Mouse (Mus musculus) monocyte, adult 5-6 weeks (primary cell): ENCODE measurements at regions not wholly inside any gene's neighbourhood (a gene's known extent, or its start where the extent isn't known, plus 50 kb on each side); places are given as distances from the start of the nearest gene placed in this dataset.

Experiments used
- ATAC-seq: fragments of 153-309, 156-312 bp; replicated peaks from 2 replicates; pipeline ENCODE4 v1.8.0; 2017; ENCODE audit warnings: mild to moderate bottlenecking; ENCODE audit not compliant: low TSS enrichment, insufficient number of reproducible peaks, severe bottlenecking, poor library complexity, low FRiP score

DNA sequence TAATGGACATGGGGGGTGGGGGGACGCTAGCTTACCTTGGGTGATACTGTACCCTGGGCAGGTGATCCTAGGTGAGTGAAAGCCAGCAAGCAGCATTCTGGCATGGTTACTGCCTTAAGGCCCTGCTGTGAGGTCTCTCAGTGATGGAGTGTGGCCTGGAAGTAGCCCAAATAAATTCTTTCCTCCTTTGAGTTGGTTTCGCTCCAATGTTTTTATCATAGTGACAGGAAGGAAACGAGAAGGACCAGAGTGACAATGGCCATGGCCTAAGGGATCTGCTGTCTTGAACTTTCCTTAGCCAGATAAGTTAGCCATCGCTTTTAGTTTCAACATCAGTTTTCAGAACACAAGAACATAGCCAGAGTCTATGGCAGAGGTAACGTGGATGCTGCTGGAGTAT, 282.7 kb downstream of the Cxcl12 start:
- ATAC-seq = no peak

DNA sequence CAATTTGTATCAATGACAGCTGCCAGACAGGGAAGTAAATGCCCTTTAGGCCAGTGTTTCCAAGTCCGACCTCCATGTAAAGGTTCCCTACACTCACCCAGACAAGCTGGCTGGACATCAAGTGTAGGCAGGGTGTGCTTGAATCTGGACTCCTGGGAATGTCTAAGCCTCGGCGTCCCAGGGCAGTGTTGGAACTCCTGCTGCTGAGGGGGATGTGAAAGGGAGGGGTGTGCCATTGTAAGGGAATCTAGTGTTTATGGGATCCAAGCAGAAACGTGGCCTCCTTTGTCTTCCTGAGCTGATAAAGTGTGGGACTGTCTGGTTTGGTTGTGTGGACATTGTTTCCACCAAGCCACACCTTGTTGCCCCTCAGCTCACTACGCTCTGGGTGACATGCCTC, 291.9 kb downstream of the Cxcl12 start:
- ATAC-seq = no peak

DNA sequence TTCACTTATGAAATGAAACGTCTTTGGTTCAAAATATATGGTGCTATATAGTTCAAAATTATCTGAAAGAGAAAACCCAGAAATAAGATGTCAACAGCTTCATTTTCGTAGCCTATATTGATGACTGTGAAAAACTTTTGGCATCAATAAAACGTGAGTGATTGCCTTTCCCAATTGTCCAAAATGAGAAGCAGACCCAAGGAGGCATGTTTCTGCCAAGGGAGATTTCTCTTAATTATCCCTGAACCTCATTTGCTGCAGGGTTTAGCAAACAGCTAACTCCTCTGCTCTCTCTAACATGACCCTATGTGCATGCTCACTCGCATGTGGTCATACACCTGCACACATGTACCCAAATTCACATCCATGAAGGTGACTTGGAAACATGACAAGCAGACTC, 296.8 kb downstream of the Cxcl12 start:
- no peak for ATAC-seq

DNA sequence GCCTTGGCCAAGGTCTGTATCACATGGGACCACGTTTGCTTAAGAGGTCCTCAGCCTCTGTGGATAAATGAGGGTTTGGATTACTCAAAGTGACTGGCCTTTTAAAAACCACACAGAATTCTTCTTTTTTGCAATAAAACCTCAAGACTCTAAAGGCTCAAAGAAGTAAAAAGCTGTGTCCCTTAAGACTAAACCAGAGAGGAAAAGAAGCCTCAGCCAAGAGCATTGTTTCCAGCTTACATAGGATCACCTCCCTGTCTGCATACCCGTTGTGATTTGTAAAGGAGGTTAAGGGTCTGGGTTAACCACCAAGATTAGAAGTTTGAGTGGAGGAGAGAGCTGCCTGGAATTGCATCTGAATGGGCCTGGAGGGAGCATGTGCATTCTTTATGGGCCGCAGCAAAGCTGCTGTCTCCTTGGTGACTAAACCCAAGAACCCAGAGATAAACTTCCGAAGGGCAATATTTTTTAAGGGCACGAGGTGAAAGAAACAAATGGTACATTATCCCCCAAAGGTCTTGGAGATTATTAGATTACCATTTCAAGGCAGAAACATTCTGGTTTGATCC, 297.4 kb downstream of the Cxcl12 start:
- ATAC-seq = no peak

DNA sequence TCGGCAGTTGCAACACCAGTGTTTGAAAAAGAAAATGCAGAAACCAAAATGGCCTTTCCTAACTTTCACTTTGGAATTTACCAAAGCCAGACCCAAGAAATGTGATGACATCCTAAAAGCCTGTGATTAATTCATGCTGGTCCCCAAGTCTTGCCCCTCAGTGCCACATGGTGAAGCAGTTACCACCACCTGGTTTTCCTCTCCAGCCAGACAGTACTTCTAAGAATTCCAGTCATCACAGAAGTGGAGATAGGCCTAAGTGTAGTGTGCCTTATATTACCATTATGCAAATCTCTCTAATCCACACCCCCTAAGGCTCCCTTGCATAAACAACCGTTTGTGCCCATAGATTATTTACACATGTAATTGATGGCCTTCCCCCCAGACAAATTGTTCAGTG, 311.0 kb downstream of the Cxcl12 start:
- ATAC-seq = no peak

DNA sequence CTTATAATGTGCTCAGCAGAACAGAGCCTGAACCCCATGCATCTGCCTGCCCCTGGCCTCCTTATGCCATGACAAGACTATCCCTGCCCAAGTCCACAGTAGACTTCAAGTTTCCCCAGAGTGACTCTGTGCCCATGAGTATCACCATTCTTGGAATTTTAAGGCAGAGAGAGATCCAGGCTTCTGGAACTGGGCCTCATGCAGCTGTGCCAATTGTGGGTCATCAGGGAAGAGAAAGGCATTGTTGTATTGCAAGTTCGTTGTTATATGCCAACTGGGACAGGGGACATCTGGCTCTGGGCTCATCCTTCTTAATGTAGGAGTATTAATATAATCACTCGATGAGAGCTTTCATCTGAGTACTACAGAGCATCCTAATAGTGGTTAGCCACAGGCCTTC, 312.1 kb downstream of the Cxcl12 start:
- no peak for ATAC-seq

DNA sequence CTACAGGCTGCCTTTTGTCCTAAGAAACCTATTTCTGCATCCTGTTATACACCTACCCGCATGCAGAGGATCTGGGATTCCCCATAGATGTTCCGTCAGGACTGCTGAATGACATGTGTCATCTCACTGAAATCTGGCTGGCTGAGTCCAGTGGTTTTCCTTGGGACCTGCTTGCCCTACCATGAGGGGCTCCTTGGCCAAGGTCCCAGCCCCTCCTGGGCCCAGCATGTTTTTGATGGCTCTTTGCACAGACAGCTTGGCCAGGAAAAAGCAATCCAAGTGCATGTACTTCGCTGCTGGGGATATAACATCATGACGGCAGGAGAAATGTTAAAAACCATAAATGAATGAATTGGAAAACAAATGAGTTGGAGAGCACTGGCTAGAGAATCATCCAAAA, 320.8 kb downstream of the Cxcl12 start:
- no peak for ATAC-seq

DNA sequence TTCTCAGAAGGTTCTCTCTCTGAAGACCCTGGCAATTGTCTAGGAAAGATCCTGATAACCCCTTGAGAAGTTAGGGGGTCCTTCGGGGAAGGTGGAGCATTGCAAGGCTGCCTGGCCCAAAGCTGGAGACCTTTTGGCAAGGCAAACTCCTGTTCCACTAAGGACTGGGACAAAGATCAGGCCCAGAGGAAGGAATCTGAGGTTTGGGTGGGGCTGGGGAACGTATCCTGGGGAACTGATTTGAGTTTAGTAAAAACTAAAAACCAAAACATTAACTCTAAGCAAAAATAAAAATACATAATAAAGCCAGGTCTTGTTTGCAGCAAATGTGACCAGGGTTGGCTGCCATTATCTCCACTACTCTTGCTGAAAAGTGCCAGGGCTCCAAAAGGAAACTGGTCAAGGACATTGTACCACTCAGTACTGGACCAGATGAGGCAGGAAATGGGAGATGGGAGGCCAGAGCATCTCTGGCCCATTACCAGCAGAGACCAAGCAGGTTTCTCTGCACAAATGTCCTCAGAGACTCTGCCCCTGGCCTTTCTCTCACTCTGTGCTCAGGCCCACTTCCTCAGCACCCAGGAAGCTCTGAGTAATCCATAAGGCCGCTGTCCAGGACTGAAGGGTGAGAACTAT, 321.5 kb downstream of the Cxcl12 start:
- no peak for ATAC-seq

DNA sequence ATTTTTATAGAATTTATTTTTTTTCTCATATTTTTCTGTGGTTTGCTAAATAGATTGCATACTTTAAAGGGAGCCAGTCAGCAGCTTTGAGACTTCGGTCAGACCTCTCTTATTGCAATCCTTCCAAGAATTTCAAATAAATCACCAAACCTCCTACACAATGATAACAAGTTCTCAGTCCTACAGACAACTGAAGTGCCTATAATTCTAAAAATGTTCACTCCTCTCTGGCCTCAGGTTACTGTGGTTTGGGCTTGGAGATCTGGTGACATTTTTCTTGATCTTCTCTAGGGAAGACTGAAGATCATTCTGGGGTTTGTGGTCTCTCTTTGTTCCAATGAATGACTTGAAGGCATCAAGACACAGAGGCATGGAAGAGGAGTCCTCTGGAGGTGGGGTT, 326.6 kb downstream of the Cxcl12 start:
- ATAC-seq = no peak

DNA sequence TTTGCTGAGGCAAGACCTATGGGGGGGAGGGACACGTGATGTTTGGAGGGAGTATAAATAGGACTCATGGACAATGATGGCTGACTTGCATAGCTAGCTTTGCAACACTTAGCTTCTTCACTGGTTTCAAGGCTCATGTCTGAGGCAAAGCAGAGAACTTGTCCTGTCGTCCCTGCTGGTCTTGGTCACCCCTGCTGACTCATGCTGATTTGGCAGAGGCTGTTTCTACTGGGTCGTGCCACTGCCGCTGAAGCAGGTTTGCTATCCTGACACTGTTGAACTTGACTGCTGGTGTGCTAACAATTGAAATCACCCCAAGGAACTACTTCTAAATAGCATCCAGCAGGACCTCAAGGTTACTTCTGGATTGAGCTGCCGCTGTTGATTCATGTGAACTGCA, 329.0 kb downstream of the Cxcl12 start:
- ATAC-seq = no peak

DNA sequence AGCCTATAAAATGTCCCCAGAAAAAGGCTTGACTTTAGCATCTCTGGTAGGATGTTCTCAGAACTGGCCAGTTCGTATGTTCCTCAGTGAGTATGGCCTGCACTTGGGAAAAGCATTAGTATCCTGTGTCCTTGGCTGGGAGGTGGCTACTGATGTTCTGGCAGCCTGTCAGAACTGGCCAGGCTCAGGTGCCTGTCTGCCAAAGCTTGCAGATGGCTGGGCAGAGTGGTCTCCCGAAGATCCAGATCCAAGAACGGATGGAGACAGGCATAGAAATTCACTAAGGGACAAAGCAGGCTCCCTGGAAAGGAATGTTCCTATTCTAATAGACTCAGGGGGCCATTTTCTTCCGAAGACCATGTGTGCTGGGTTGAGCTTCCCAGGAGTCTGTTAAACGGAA, 329.6 kb downstream of the Cxcl12 start:
- ATAC-seq = no peak

DNA sequence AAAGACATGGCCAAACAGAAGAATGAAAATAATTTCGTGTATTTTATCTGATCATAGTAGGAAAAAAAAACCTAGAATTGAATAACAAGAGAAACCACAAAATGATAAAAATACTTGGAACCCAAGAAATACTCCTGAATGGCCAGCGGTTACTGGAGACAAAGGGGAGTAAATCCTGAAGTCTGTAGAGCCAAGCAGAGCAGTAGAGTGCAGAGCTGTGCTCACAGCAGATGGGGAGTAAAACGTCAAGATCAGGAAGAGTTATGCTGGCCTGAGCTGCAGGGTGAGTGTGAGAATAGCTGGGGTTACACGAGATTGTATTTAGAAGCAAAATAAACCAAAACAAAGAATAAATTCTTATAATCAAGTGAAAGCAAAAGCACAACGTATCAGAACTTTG, 334.0 kb downstream of the Cxcl12 start:
- ATAC-seq = no peak

DNA sequence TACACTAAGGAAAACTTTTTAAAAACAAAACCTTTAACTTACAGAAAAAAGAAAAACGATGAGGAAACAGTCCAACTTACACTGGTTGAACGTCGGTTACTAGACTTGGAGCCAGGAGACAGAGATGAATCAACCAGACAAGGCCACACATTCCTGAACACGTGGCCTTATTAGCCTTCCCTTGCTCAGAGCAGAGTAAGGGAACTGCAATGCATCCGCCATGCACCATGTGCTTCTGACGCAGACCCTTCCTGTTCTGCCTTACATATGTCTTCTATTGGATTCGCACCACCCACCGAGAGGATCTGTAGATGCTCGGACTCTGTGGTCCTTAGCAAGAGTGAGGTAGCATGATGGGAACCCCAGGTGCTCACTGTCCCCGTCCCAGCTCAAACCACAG, 336.2 kb upstream of the Zfp637 start:
- no peak for ATAC-seq

DNA sequence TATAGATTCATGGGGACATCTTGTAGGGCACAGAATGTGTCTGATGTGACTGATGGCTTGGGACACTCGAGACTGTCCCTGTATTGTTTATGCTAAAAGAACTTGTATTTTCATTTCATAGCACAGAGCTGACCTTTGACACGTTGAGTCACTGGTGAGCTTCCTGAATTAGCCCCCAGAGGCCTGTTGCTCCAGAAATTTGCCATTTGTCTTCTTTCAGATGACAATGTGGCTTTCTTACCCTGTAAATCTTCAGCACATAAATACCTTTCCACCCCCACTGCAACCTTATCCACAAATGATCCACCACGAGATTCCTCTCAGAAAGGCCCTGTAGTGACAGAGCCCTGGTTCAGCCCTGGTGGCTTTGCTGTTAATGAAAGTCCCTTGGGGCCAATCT, 335.5 kb upstream of the Zfp637 start:
- ATAC-seq = no peak

DNA sequence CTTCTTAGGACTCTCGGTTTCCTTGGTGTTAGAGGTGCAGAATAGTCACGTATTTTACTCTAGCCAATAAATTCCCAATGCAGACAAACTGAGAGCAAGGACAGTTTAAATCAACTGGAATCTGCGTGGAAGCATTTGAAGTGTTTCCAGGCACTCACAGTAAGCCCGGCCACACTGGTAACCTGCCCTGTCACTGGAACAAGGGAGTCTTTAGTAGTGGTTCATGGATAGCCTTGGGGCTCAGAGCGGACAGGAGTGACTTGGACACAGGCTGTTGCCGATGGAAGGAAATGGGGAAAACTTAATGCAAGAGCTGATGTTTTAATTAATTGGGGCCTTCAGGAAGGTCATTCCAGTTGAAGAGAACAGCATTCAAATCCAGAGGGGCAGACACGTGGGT, 334.4 kb upstream of the Zfp637 start:
- no peak for ATAC-seq

DNA sequence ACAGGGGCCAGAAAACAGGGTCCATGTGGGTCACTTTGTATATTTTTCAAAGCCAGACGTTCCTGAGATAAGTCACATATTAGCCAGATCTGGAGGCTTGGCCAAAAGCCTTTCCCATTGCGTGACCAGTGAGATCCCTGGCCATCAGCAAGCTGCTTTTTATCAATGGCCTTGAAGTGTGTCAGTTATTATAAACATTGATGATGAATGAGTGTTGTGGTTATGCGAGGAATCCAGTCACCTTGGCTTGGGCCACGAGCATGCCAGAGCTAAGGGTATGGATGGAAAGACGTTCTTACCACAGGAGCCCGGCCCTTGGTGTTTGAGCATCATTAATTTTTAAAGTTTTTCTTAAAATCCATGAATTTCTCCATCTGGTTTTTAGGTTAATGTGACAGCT, 332.1 kb upstream of the Zfp637 start:
- no peak for ATAC-seq

DNA sequence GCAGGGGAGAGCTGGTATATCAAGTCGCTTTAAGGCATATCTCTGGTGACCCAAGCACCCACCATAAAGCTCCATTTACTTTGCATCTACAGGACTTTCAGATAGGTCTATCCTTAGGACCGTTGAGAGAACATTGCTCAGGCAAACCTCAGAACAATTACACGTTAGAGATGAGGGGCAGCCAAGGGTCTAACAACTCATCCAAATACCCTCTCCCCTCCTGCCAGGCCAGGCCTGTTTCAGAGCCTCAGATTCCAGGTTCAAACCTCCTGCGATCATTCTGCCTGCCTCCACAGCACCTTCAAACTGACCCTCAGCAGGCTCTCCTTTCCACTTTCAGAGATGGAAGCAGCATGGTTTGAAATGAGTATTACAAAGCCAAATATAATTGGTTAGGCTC, 331.0 kb upstream of the Zfp637 start:
- ATAC-seq = no peak

DNA sequence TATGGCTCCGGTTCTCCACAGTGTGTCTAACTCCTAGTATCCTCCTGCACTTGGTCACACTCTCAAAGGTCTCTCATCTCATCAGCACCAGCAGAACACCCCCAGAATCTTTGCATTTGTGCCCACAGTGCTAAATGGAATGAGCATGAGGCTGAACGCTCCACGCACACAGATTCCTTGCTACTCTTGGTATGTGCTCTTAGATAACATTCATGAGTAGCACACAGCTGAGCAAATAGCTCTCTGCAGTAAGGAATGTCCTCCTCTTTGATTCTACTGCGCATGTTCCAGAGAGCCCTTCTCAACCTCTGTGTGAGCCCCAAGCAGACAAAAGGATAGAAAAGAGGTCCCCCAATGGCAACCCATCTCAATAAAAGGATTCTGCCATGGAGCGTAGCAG, 326.1 kb upstream of the Zfp637 start:
- no peak for ATAC-seq

DNA sequence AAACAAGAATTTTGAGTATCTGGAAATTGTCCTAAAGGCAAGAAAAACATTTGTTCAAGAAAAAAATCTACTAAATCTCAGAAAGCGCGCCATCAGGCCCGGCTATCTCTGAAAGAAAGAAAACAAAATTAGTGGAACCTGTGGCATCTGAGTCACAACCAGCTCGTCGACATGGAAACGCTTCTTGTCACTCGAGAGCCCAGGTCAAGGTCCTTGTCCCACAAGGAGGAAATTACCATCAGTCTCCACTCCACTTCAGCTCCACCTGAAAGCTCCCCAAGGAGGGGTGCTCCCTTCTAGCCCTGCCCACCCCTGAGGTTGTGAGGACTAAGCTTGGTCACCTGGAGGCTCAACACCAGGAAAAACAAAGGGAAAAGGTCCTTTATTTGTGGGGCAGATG, 324.1 kb upstream of the Zfp637 start:
- no peak for ATAC-seq

DNA sequence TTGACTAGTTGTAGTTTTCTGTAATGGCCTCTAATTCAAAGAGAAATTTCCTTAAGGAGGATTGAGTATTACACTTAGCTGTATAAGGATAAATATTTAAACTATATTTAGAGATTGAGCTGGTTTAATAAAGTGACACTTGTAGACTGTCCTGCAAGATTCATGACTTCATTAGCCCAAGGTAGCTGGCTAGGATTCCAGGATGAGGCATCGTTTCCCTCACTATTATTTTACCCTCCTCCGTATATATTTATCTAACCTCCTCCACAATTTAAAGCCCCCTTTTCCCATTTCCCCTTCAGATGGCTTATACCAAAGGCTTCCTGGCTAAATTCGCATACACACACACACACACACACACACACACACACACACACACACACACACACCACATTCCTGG, 322.0 kb upstream of the Zfp637 start:
- no peak for ATAC-seq

DNA sequence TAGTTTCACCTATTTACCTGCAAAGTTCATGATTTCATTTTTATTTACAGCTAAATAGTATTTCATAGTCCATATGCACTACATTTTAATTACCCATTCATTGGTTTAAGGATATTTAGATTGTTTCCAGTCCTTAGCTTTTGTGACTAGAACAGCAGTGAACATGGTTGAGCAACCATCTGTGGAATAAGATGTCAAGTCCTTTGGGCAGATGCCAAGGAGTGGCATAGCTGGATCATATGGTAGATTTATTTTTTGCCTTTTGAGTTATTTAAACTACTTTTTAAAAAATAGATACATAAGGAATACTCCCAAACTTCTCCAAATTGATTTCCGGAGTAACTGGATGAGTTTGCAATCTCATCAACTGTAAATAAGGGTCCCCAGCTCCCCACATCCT, 321.5 kb upstream of the Zfp637 start:
- ATAC-seq = no peak
